Mouse (Mus musculus): Measurements from ENCODE around the gene Ndc1.
"Not testable (repeated sequence)": the region's sequence is repeated elsewhere in the genome, so short reads cannot be mapped to it uniquely, and the experiment has no call there.

Ndc1 gene

GRCm38 (mm10) chr4:107367567-107368314, at the start of gene Ndc1:
Ndc1 (plus strand) TSS chr4:107367784.
- peak; percentile 83 to 86 for DNase-seq

- DNase-seq: no peak
Measured at GRCm38 (mm10) chr4:107318646-107319045, 48.9 kb upstream of the Ndc1 start.

- no peak for DNase-seq
Measured at GRCm38 (mm10) chr4:107321041-107321440, 46.5 kb upstream of the Ndc1 start.

GRCm38 (mm10) chr4:107323113-107323512, 44.5 kb upstream of the Ndc1 start:
- DNase-seq: no peak

GRCm38 (mm10) chr4:107328530-107328929, 39.1 kb upstream of the Ndc1 start:
- DNase-seq: no peak

GRCm38 (mm10) chr4:107333514-107333913, 34.1 kb upstream of the Ndc1 start:
- no peak for DNase-seq

- no peak for DNase-seq
Measured at GRCm38 (mm10) chr4:107336356-107336755, 31.2 kb upstream of the Ndc1 start.

GRCm38 (mm10) chr4:107337455-107337854, 30.1 kb upstream of the Ndc1 start:
- no peak for DNase-seq

- no peak for DNase-seq
Measured at GRCm38 (mm10) chr4:107341354-107341753, 26.2 kb upstream of the Ndc1 start.

- no peak for DNase-seq
Measured at GRCm38 (mm10) chr4:107344612-107345011, 23.0 kb upstream of the Ndc1 start.

GRCm38 (mm10) chr4:107347221-107347620, 20.4 kb upstream of the Ndc1 start:
- no peak for DNase-seq

GRCm38 (mm10) chr4:107348529-107349310, 18.9 kb upstream of the Ndc1 start:
- no peak for DNase-seq

GRCm38 (mm10) chr4:107349311-107350008, 18.1 kb upstream of the Ndc1 start:
- peak; percentile 27 to 41 for DNase-seq

- no peak for DNase-seq
Measured at GRCm38 (mm10) chr4:107351368-107351767, 16.2 kb upstream of the Ndc1 start.

GRCm38 (mm10) chr4:107353612-107354011, 14.0 kb upstream of the Ndc1 start:
- DNase-seq: peak in 1 of 2 experiments; percentile 43

GRCm38 (mm10) chr4:107354126-107354525, 13.5 kb upstream of the Ndc1 start:
- no peak for DNase-seq

GRCm38 (mm10) chr4:107354543-107354942, 13.0 kb upstream of the Ndc1 start:
- peak; percentile 22 to 43 for DNase-seq

- not testable (repeated sequence) for DNase-seq
Measured at GRCm38 (mm10) chr4:107357172-107357571, 10.4 kb upstream of the Ndc1 start.

GRCm38 (mm10) chr4:107358460-107358859, 9.1 kb upstream of the Ndc1 start:
- DNase-seq: no peak

- DNase-seq: peak; percentile 30 to 53
Measured at GRCm38 (mm10) chr4:107360457-107361145, 7.0 kb upstream of the Ndc1 start.

- DNase-seq: no peak
Measured at GRCm38 (mm10) chr4:107362755-107363154, 4.8 kb upstream of the Ndc1 start.

- no peak for DNase-seq
Measured at GRCm38 (mm10) chr4:107363573-107363972, 4.0 kb upstream of the Ndc1 start.

- no peak for DNase-seq
Measured at GRCm38 (mm10) chr4:107364190-107364639, 3.4 kb upstream of the Ndc1 start.
